Mouse (Mus musculus) heart, adult 2 months (tissue): ENCODE results near the gene Tns3.

Experiments
- CTCF ChIP-seq: fragments of 200-600 bp; IDR thresholded peaks from 2 replicates; pipeline ENCODE4 v1.8.1; 2022; ENCODE audit warnings: antibody characterized with exemption, mild to moderate bottlenecking, moderate library complexity
- EP300 ChIP-seq: fragments of 200-500 bp; IDR thresholded peaks from 2 replicates; pipeline ENCODE4 v1.6.1; 2011; ENCODE audit warnings: low read depth, low read length, control low read depth; ENCODE audit not compliant: insufficient read depth
- POLR2A ChIP-seq: fragments of 200-500 bp; IDR thresholded peaks from 2 replicates; pipeline ENCODE4 v1.6.1; 2011; ENCODE audit warnings: mild to moderate bottlenecking, low read depth, low read length, control low read depth; ENCODE audit not compliant: insufficient read depth

DNA sequence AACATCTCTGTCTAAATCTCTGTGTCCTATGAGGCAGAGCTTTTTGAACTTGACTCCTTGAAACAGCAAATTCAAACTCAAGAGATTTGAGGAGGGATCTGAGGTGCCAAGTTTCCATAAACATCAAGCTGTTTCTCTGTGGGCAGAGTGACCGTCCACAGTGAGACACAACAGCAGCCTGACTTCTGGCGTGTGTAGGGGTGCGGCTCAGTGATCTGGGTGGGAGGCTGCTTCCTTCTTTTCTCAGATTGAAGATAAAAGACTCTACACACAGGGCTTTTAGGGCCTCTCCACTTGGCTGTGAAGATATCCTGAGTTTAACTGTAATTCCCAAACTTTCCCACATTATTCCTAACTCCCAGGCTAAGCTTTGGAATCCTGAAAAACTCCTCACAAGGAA lies 37.1 kb upstream of the Tns3 start:
- TF ChIP-seq CTCF, result no peak
- TF ChIP-seq EP300, result no peak
- no peak for TF ChIP-seq POLR2A
